Mouse (Mus musculus) layer of hippocampus, postnatal 10 days (tissue): ENCODE measurements around the gene Nicn1. TPM values are rescaled to one million over a fixed set of nuclear protein-coding genes. Genes with fewer than 3 reads are reported as not detected.

Experiments
- DNase-seq, 2 experiments: peaks; one replicate each; pipeline ENCODE4 v3.0.0; 2021; ENCODE audit warnings: low spot score in 2 of 2
- total RNA-seq, 2 experiments: library from RNA; stranded (reverse); gene quantifications; 2 replicates each; pipeline ENCODE4 v1.2.3; 2021

Nicn1 gene
- total RNA-seq, 2 experiments from 2014 or later, result 86.6 to 92.6 TPM

GRCm38 (mm10) chr9:108325811-108326210 lies 35.6 kb downstream of the Nicn1 start:
- DNase-seq, result no peak

- no peak for DNase-seq
These were observed 47.8 kb downstream of the Nicn1 start for GRCm38 (mm10) chr9:108337848-108338550.

- no peak for DNase-seq
These were observed 48.3 kb downstream of the Nicn1 start for GRCm38 (mm10) chr9:108338551-108338885.

- peak; percentile 77 to 82 for DNase-seq
These were observed 48.9 kb downstream of the Nicn1 start, which contains the start of gene Gpx1 for GRCm38 (mm10) chr9:108338886-108339781. Gene Gpx1, plus strand, starts transcription at chr9:108338903.

- peak in 1 of 2 experiments; percentile 12 for DNase-seq
These were observed 49.6 kb downstream of the Nicn1 start for GRCm38 (mm10) chr9:108339886-108340257.

GRCm38 (mm10) chr9:108340258-108341138 lies 50.3 kb downstream of the Nicn1 start:
- DNase-seq, result no peak

GRCm38 (mm10) chr9:108341139-108341475 lies 50.9 kb downstream of the Nicn1 start:
- DNase-seq, result no peak

GRCm38 (mm10) chr9:108341801-108342200 lies 51.6 kb downstream of the Nicn1 start:
- no peak for DNase-seq

- no peak for DNase-seq
These were observed 52.1 kb downstream of the Nicn1 start for GRCm38 (mm10) chr9:108342301-108342831.

GRCm38 (mm10) chr9:108343331-108343730 lies 53.1 kb downstream of the Nicn1 start:
- no peak for DNase-seq

- no peak for DNase-seq
These were observed 53.6 kb downstream of the Nicn1 start for GRCm38 (mm10) chr9:108343835-108344234.

GRCm38 (mm10) chr9:108344471-108344870 lies 54.2 kb downstream of the Nicn1 start:
- no peak for DNase-seq

Other genes starting within 250 kb of the Nicn1 start
- 10 to 100 TPM; 16.0 to 18.3 TPM for gene Gmppb, start 241.2 kb upstream of the Nicn1 start, total RNA-seq
- gene Amigo3, start 237.3 kb upstream of the Nicn1 start, total RNA-seq, result 1 to 10 TPM; 2.0 to 2.1 TPM
- not detected for gene Mst1, start 210.0 kb upstream of the Nicn1 start, total RNA-seq
- gene Rnf123, start 207.1 kb upstream of the Nicn1 start, total RNA-seq, result 10 to 100 TPM; 82.4 to 90.0 TPM
- 10 to 100 TPM; 41.0 to 46.7 TPM for gene Apeh, start 195.8 kb upstream of the Nicn1 start, total RNA-seq
- 100 to 1,000 TPM; 129 to 137 TPM for gene Bsn, start 100.0 kb upstream of the Nicn1 start, total RNA-seq
- gene Dag1, start 26.5 kb upstream of the Nicn1 start, total RNA-seq, result 100 to 1,000 TPM; 132 to 136 TPM
- gene Amt, start 6.4 kb downstream of the Nicn1 start, total RNA-seq, result 10 to 100 TPM; 24.6 to 26.5 TPM
- 100 to 1,000 TPM; 212 to 222 TPM for gene Rhoa, start 15.7 kb downstream of the Nicn1 start, total RNA-seq
- 10 to 100 TPM; 44.8 to 46.9 TPM for gene Tcta, start 15.7 kb downstream of the Nicn1 start, total RNA-seq
- 10 to 100 TPM; 63.6 to 67.8 TPM for gene Gpx1, start 48.5 kb downstream of the Nicn1 start, total RNA-seq
- 100 to 1,000 TPM; 121 to 132 TPM for gene Usp4, start 57.4 kb downstream of the Nicn1 start, total RNA-seq
- gene 1700102P08Rik, start 102.4 kb downstream of the Nicn1 start, total RNA-seq, result 1 to 10 TPM; 1.9 to 2.5 TPM
- under 1 TPM; 0.11 to 0.23 TPM for gene Ccdc36, start 138.1 kb downstream of the Nicn1 start, total RNA-seq
- gene BC048562, start 146.1 kb downstream of the Nicn1 start, total RNA-seq, result not detected
- gene Ccdc71, start 170.1 kb downstream of the Nicn1 start, total RNA-seq, result 10 to 100 TPM; 33.6 to 34.1 TPM
- 10 to 100 TPM; 20.7 to 22.7 TPM for gene Klhdc8b, start 171.2 kb downstream of the Nicn1 start, total RNA-seq
- 10 to 100 TPM; 36.9 to 39.4 TPM for gene Lamb2, start 189.3 kb downstream of the Nicn1 start, total RNA-seq
- gene Usp19, start 200.2 kb downstream of the Nicn1 start, total RNA-seq, result 100 to 1,000 TPM; 119 to 125 TPM
- 10 to 100 TPM; 95.3 to 97.3 TPM for gene Qars, start 217.3 kb downstream of the Nicn1 start, total RNA-seq
- gene Qrich1, start 226.4 kb downstream of the Nicn1 start, total RNA-seq, result 100 to 1,000 TPM; 121 to 129 TPM